Mouse (Mus musculus): Measurements from ENCODE around the gene Igfbp1. TPM values are rescaled to one million over a fixed set of nuclear protein-coding genes. Genes with fewer than 3 reads are reported as not detected.
A peak's percentile ranks its signal among the peaks of the same experiment; 100 is the strongest.
"Not testable (repeated sequence)": the region's sequence is repeated elsewhere in the genome, so short reads cannot be mapped to it uniquely, and the experiment has no call there.

Igfbp1 gene
- polyA plus RNA-seq, 1 experiment = not detected

GRCm38 (mm10) chr11:7203846-7204245 is 6.3 kb downstream of the Igfbp1 start:
- no peaks in the 10 kb centered on the region for H3K4me1 ChIP-seq (ENCODE audit: control insufficient read depth, insufficient read depth, low read length)
- TF ChIP-seq CTCF (IDR thresholded peaks at IDR 0.05; ENCODE audit: low read depth, low read length) (no peak), POLR2A (IDR thresholded peaks at IDR 0.05; ENCODE audit: borderline replicate concordance, low read depth, low read length) (no peak)
- H3K27ac ChIP-seq (ENCODE audit: insufficient read depth, low read depth, low read length) = no peak overlapping the region
- no peak overlapping the region for H3K4me3 ChIP-seq (ENCODE audit: insufficient read depth, low read length)

GRCm38 (mm10) chr11:7210343-7210742 is 12.8 kb downstream of the Igfbp1 start:
- Histone ChIP-seq H3K4me1 (ENCODE audit: control insufficient read depth, insufficient read depth, low read length) (no peaks in the 10 kb centered on the region), H3K27ac (ENCODE audit: insufficient read depth, low read depth, low read length) (no peak overlapping the region), H3K4me3 (ENCODE audit: insufficient read depth, low read length) (no peak overlapping the region)
- TF ChIP-seq POLR2A (IDR thresholded peaks at IDR 0.05; ENCODE audit: borderline replicate concordance, low read depth, low read length) = no peak
- peak; percentile 75 for TF ChIP-seq CTCF (IDR thresholded peaks at IDR 0.05; ENCODE audit: low read depth, low read length)

GRCm38 (mm10) chr11:7211211-7211610 is 13.6 kb downstream of the Igfbp1 start:
- TF ChIP-seq CTCF (IDR thresholded peaks at IDR 0.05; ENCODE audit: low read depth, low read length) = no peak
- no peak for TF ChIP-seq POLR2A (IDR thresholded peaks at IDR 0.05; ENCODE audit: borderline replicate concordance, low read depth, low read length)
- no peaks in the 10 kb centered on the region for H3K4me1 ChIP-seq (ENCODE audit: control insufficient read depth, insufficient read depth, low read length)
- H3K27ac ChIP-seq (ENCODE audit: insufficient read depth, low read depth, low read length) = no peak overlapping the region
- no peak overlapping the region for H3K4me3 ChIP-seq (ENCODE audit: insufficient read depth, low read length)

GRCm38 (mm10) chr11:7212126-7212798 is 14.7 kb downstream of the Igfbp1 start:
- TF ChIP-seq CTCF (IDR thresholded peaks at IDR 0.05; ENCODE audit: low read depth, low read length) = no peak
- no peak for TF ChIP-seq POLR2A (IDR thresholded peaks at IDR 0.05; ENCODE audit: borderline replicate concordance, low read depth, low read length)
- no peak overlapping the region for H3K27ac ChIP-seq (ENCODE audit: insufficient read depth, low read depth, low read length)
- no peak overlapping the region for H3K4me3 ChIP-seq (ENCODE audit: insufficient read depth, low read length)
- H3K4me1 ChIP-seq (ENCODE audit: control insufficient read depth, insufficient read depth, low read length) = no peaks in the 10 kb centered on the region

- no peak for TF ChIP-seq POLR2A (IDR thresholded peaks at IDR 0.05; ENCODE audit: borderline replicate concordance, low read depth, low read length)
- no peak overlapping the region for H3K4me3 ChIP-seq (ENCODE audit: insufficient read depth, low read length)
- H3K4me1 ChIP-seq (ENCODE audit: control insufficient read depth, insufficient read depth, low read length) = no peaks in the 10 kb centered on the region
- no peak overlapping the region for H3K27ac ChIP-seq (ENCODE audit: insufficient read depth, low read depth, low read length)
These were observed 15.5 kb downstream of the Igfbp1 start for GRCm38 (mm10) chr11:7213161-7213500.

- Histone ChIP-seq H3K4me1 (ENCODE audit: control insufficient read depth, insufficient read depth, low read length) (no peaks in the 10 kb centered on the region), H3K4me3 (ENCODE audit: insufficient read depth, low read length) (no peak within 1 kb of the TSS), H3K27ac (ENCODE audit: insufficient read depth, low read depth, low read length) (no peak within 1 kb of the TSS)
- TF ChIP-seq CTCF (IDR thresholded peaks at IDR 0.05; ENCODE audit: low read depth, low read length) (no peak), POLR2A (IDR thresholded peaks at IDR 0.05; ENCODE audit: borderline replicate concordance, low read depth, low read length) (no peak)
These were observed 16.1 kb downstream of the Igfbp1 start, which contains the start of gene Igfbp3 for GRCm38 (mm10) chr11:7213501-7214341. Gene Igfbp3, minus strand, starts transcription at chr11:7213923.

- Histone ChIP-seq H3K4me3 (ENCODE audit: insufficient read depth, low read length) (no peak overlapping the region), H3K4me1 (ENCODE audit: control insufficient read depth, insufficient read depth, low read length) (no peaks in the 10 kb centered on the region), H3K27ac (ENCODE audit: insufficient read depth, low read depth, low read length) (no peak overlapping the region)
- TF ChIP-seq POLR2A (IDR thresholded peaks at IDR 0.05; ENCODE audit: borderline replicate concordance, low read depth, low read length) = no peak
- TF ChIP-seq CTCF (IDR thresholded peaks at IDR 0.05; ENCODE audit: low read depth, low read length) = no peak
These were observed 16.7 kb downstream of the Igfbp1 start for GRCm38 (mm10) chr11:7214342-7214660.

- TF ChIP-seq POLR2A (IDR thresholded peaks at IDR 0.05; ENCODE audit: borderline replicate concordance, low read depth, low read length) = no peak
- no peak for TF ChIP-seq CTCF (IDR thresholded peaks at IDR 0.05; ENCODE audit: low read depth, low read length)
- Histone ChIP-seq H3K4me1 (ENCODE audit: control insufficient read depth, insufficient read depth, low read length) (no peaks in the 10 kb centered on the region), H3K4me3 (ENCODE audit: insufficient read depth, low read length) (no peak overlapping the region), H3K27ac (ENCODE audit: insufficient read depth, low read depth, low read length) (no peak overlapping the region)
These were observed 17.2 kb downstream of the Igfbp1 start for GRCm38 (mm10) chr11:7214761-7215160.

GRCm38 (mm10) chr11:7215703-7216102 is 18.1 kb downstream of the Igfbp1 start:
- no peak for TF ChIP-seq POLR2A (IDR thresholded peaks at IDR 0.05; ENCODE audit: borderline replicate concordance, low read depth, low read length)
- TF ChIP-seq CTCF (IDR thresholded peaks at IDR 0.05; ENCODE audit: low read depth, low read length) = peak; percentile 72
- no peaks in the 10 kb centered on the region for H3K4me1 ChIP-seq (ENCODE audit: control insufficient read depth, insufficient read depth, low read length)
- no peak overlapping the region for H3K4me3 ChIP-seq (ENCODE audit: insufficient read depth, low read length)
- H3K27ac ChIP-seq (ENCODE audit: insufficient read depth, low read depth, low read length) = no peak overlapping the region

- H3K4me1 ChIP-seq (ENCODE audit: control insufficient read depth, insufficient read depth, low read length); H3K4me3 ChIP-seq (ENCODE audit: insufficient read depth, low read length); H3K27ac ChIP-seq (ENCODE audit: insufficient read depth, low read depth, low read length): not testable (repeated sequence)
These were observed 24.2 kb downstream of the Igfbp1 start for GRCm38 (mm10) chr11:7221826-7222225.
